Mouse (Mus musculus) ES-E14 (cell line): ENCODE data around the gene Siae. TPM values are rescaled to one million over a fixed set of nuclear protein-coding genes. Genes with fewer than 3 reads are reported as not detected.

ENCODE experiments used
- DNase-seq: peaks from one replicate; pipeline ENCODE4 v3.0.0-alpha.2; 2013; ENCODE audit warnings: low read depth, low spot score
- H3K27ac ChIP-seq: 2 replicates; pipeline ENCODE4 v1.5.1; 2012; ENCODE audit warnings: low read depth, mild to moderate bottlenecking, low read length, moderate library complexity, mixed read lengths; ENCODE audit not compliant: poor library complexity, insufficient read depth, severe bottlenecking
- H3K36me3 ChIP-seq: 2 replicates; pipeline ENCODE4 v1.6.1; 2012; ENCODE audit warnings: mild to moderate bottlenecking, low read length, moderate library complexity, mixed read lengths; ENCODE audit not compliant: control insufficient read depth, poor library complexity, insufficient read depth, severe bottlenecking
- H3K4me1 ChIP-seq, 2 experiments: fragments of 150-350 bp in 1 of 2; sonication (generic) in 1 of 2; 2 replicates each; pipeline ENCODE4 v1.6.1; 2012; ENCODE audit warnings: low read length in 2 of 2, mild to moderate bottlenecking in 1 of 2, mixed read lengths in 1 of 2; ENCODE audit not compliant: control insufficient read depth in 2 of 2, insufficient read depth in 2 of 2, poor library complexity in 1 of 2
- H3K4me3 ChIP-seq, 2 experiments: fragments of 150-350 bp in 1 of 2; sonication (generic) in 1 of 2; 2 replicates each; pipeline ENCODE4 v1.5.1; 2012; ENCODE audit warnings: low read length in 2 of 2, low read depth in 1 of 2, mild to moderate bottlenecking in 1 of 2, mixed read lengths in 1 of 2; ENCODE audit not compliant: insufficient read depth in 1 of 2, poor library complexity in 1 of 2, severe bottlenecking in 1 of 2
- H3K9ac ChIP-seq: 2 replicates; pipeline ENCODE4 v1.6.1; 2012; ENCODE audit warnings: low read depth, mild to moderate bottlenecking, low read length, mixed read lengths; ENCODE audit not compliant: poor library complexity, insufficient read depth, severe bottlenecking
- H3K9me3 ChIP-seq: fragments of 150-350 bp; sonication (generic); 2 replicates; pipeline ENCODE4 v1.6.1; 2012; ENCODE audit warnings: low read depth, mild to moderate bottlenecking, low read length; ENCODE audit not compliant: control insufficient read depth, insufficient read depth
- CHD2 ChIP-seq: IDR thresholded peaks from 2 replicates; pipeline ENCODE4 v1.6.1; 2014; ENCODE audit warnings: mild to moderate bottlenecking, low read depth, low read length, inconsistent platforms
- HCFC1 ChIP-seq: IDR thresholded peaks from 2 replicates; pipeline ENCODE4 v1.6.1; 2012; ENCODE audit warnings: low read length, inconsistent platforms, borderline replicate concordance; ENCODE audit not compliant: insufficient read depth
- MAFK ChIP-seq: IDR thresholded peaks from 2 replicates; pipeline ENCODE4 v1.6.1; 2014; ENCODE audit warnings: mild to moderate bottlenecking, low read depth, low read length, inconsistent platforms; ENCODE audit not compliant: insufficient read depth
- ZC3H11A ChIP-seq: IDR thresholded peaks from 2 replicates; pipeline ENCODE4 v1.6.1; 2012; ENCODE audit warnings: low read depth, mild to moderate bottlenecking, inconsistent platforms, low read length, borderline replicate concordance
- ZNF384 ChIP-seq: IDR thresholded peaks from 2 replicates; pipeline ENCODE4 v1.6.1; 2012; ENCODE audit warnings: low read depth, low read length, inconsistent platforms
- in situ Hi-C, 2 experiments: fragments of 600-800 bp; cut with MboI; formaldehyde crosslinking; loops; one replicate each; pipeline ENCODE4 v1.15.1; 2025; ENCODE audit warnings: low sequenced_read_pairs in 2 of 2, inconsistent platforms in 1 of 2; ENCODE audit not compliant: unreplicated experiment in 2 of 2
- total RNA-seq: library from RNA; depleted of rRNA; stranded (reverse); fragments of 300-350 nt; gene quantifications from 2 replicates; pipeline ENCODE4 v1.2.3, GENCODE M21; 2012

Gene Siae
- total RNA-seq, 1 experiment, result 8.5 TPM

DNA sequence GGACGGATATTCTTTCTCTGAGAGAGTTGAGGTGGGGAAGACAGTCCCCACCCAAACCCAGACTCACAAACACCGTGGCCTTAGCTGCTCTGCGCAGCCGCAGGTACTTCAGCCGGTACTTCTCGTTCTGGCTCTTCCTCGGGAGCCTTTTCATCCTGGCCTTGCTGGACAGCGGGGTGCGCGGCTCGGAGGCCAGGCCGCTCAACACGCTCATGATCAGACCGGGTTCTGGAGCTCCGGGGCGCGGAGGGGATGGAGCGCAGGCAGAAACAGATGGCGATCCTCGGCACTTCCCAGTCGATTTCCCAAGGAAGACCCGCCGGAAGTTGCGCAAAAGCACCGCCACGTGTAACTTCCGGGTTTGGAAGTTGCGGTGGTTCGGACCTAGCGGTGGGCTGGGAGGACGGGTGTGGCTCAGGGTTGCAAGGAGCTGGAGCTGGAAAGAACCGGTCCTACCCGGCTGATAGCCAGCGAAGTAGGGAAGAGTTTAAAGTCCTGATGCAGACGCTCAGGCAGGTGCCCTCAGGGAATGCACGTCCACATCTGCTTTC, 101.5 kb downstream of the Siae start, which contains the start of gene Tbrg1:
Tbrg1 (minus strand) TSS at position 382 of the 551 bp plus-strand sequence.
- H3K4me3 ChIP-seq, result peak within 1 kb of the TSS; percentile 77 to 84
- peak within 1 kb of the TSS; percentile 92 for H3K9ac ChIP-seq
- H3K36me3 ChIP-seq, result peaks cover 17% of the 10 kb centered on the region
- no peak for TF ChIP-seq ZC3H11A
- TF ChIP-seq HCFC1, result peak; percentile 80
- peak; percentile 98 for DNase-seq
- H3K27ac ChIP-seq, result peak within 1 kb of the TSS; percentile 88
- H3K9me3 ChIP-seq, result no peaks in the 10 kb centered on the region
- peaks cover 0 to 3% of the 10 kb centered on the region in 2 experiments; a peak in 1 of 4 replicates for H3K4me1 ChIP-seq
- in situ Hi-C loops, result no loop called here

DNA sequence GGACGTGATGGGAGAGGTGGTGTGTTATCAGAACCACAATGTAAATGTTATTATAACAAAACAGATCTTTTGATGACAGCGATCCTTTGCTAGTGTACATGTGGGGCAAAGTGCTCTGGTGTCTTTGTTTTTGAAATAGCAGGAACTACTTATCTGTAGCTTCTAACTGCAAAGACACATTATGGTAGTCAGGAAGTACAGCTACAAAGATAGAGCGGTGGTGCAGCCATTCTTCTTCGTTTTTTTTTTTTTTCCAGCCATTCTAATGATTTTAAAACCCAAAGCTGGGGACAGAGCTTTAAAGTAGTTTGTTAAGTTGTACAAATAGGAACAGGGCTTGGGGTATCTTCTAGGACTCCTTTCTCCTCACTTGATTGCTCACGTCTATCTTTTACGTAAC, 103.9 kb downstream of the Siae start:
- H3K9ac ChIP-seq, result no peak overlapping the region
- in situ Hi-C loops, result no loop called here
- H3K36me3 ChIP-seq, result peaks cover under 1% of the 10 kb centered on the region; the same call in 1 of the 2 replicates
- DNase-seq, result no peak
- no peaks in the 10 kb centered on the region for H3K9me3 ChIP-seq
- TF ChIP-seq MAFK (no peak), CHD2 (no peak), ZNF384 (no peak), ZC3H11A (no peak), HCFC1 (no peak)
- H3K27ac ChIP-seq, result no peak overlapping the region
- H3K4me3 ChIP-seq, result no peak overlapping the region
- H3K4me1 ChIP-seq, result peaks cover 0 to 3% of the 10 kb centered on the region in 2 experiments; a peak in 1 of 4 replicates

DNA sequence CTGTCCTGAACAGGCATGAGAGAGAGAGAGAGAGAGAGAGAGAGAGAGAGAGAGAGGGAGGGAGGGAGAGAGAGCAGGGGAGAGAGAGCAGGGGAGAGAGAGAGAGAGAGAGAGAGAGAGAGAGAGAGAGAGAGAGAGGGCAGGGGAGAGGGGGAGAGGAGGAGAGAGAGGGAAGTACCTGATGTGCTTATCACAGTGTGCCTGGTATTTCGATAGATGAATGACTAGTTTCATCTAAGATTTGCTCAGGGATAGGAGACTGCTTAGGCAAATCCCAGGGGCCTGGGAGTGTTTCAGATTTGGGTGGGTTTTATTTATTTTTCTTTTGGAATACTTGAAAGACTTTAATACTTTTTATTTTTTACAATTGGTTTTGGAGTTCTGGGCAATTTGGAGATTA, 107.7 kb downstream of the Siae start:
- DNase-seq, result no peak
- Histone ChIP-seq H3K27ac (no peak overlapping the region), H3K9ac (no peak overlapping the region), H3K4me3 (no peak overlapping the region), H3K36me3 (no peaks in the 10 kb centered on the region), H3K4me1 (no peaks in the 10 kb centered on the region), H3K9me3 (no peaks in the 10 kb centered on the region)
- TF ChIP-seq ZNF384 (no peak), CHD2 (no peak), ZC3H11A (no peak), MAFK (no peak), HCFC1 (no peak)
- in situ Hi-C loops, result no loop called here

GRCm38 (mm10) chr9:37664604-37665003, 109.1 kb downstream of the Siae start:
- Histone ChIP-seq H3K9me3 (no peaks in the 10 kb centered on the region), H3K4me1 (no peaks in the 10 kb centered on the region), H3K27ac (no peak overlapping the region), H3K4me3 (no peak overlapping the region), H3K36me3 (no peaks in the 10 kb centered on the region), H3K9ac (no peak overlapping the region)
- no peak for TF ChIP-seq ZC3H11A
- TF ChIP-seq CHD2, result no peak
- no peak for TF ChIP-seq MAFK
- in situ Hi-C loops, result no loop called here
- DNase-seq, result no peak

DNA sequence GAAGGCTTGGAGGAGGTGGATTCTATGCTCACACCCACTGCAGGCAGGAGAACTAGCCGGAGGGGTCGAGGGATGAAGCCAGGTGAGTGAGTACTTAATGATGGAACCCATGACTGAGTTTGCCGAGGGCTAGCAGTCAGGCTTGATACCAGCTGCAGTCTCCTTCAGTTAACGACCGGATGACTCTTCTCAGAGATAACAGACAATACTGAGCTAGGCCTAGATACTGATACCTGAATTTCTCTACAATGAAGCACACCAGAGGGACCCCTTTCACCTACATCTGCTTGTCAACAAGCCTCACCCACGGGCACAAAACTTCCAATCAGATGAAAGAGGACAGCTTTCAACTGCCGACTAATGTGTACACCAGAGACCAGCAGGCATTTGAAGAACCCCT, 110.5 kb downstream of the Siae start:
- Histone ChIP-seq H3K4me3 (no peak overlapping the region), H3K9ac (no peak overlapping the region), H3K9me3 (no peaks in the 10 kb centered on the region), H3K4me1 (no peaks in the 10 kb centered on the region), H3K27ac (no peak overlapping the region), H3K36me3 (no peaks in the 10 kb centered on the region)
- no peak for DNase-seq
- no peak for TF ChIP-seq ZNF384
- no peak for TF ChIP-seq ZC3H11A
- TF ChIP-seq CHD2, result no peak
- TF ChIP-seq MAFK, result no peak
- TF ChIP-seq HCFC1, result no peak
- in situ Hi-C loops, result no loop called here
